ENCODE assay signal across 12 mouse cellular contexts in the genomic region with DNA sequence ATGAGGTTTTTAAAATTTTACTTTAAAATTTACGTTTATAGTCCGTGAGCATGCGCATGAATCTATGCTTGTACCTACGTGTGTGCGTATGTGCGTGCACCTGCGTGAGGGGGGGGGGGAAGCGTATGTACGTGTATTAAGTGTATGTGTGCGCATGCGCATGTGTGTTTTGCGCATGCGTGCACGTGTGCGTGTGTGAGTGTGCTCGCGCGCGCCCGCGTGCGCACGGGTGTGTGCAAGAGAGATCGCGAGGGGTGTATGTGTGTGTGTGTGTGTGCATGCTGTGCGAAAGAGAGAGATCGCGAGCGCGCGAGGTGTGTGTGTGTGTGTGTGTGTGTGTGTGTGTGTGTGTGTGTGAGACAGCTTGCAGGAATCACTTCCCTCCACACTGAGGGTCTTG.
"Had no signal": no experiment of that assay in that cellular context is flagged by ENCODE, and none has a peak within 500 bp of the region (broad histone marks: within the 10 kb centered on the region; RNA-seq: fewer than 3 reads in every experiment).

No protein-coding gene starts in this region.

- H3K4me2 ChIP-seq: liver, embryonic 12.5 days; lung, embryonic 15.5 days; midbrain, embryonic 11.5 days had no signal

- H3K4me1 ChIP-seq: limb, embryonic 10.5 days; lung, embryonic 15.5 days; megakaryocyte, embryonic 14.5 days had no signal

- DNase-seq: kidney, postnatal 25 days; liver, postnatal 0 days; lung, postnatal 14 days; thymus, postnatal 36 days had no signal

- H3K27ac ChIP-seq: left cerebral cortex, adult 2 months; limb, embryonic 10.5 days; liver, embryonic 12.5 days; lung, embryonic 15.5 days; macrophage; stomach, postnatal 0 days had no signal

- H3K4me3 ChIP-seq: left cerebral cortex, adult 2 months; limb, embryonic 10.5 days; liver, embryonic 12.5 days; lung, embryonic 15.5 days; megakaryocyte, embryonic 14.5 days had no signal

- ATAC-seq: liver, postnatal 0 days had no signal

- H3K9me3 ChIP-seq: limb, embryonic 10.5 days; liver, embryonic 12.5 days; lung, embryonic 15.5 days; megakaryocyte, embryonic 14.5 days had no signal

- H3K27me3 ChIP-seq: liver, embryonic 12.5 days; lung, embryonic 15.5 days; megakaryocyte, embryonic 14.5 days had no signal

- H3K9ac ChIP-seq: liver, embryonic 12.5 days; liver, postnatal 0 days; lung, embryonic 15.5 days had no signal
